Mouse (Mus musculus): ENCODE data around the gene Tfcp2. TPM values are rescaled to one million over a fixed set of nuclear protein-coding genes. Genes with fewer than 3 reads are reported as not detected.
"Not testable (repeated sequence)": the region's sequence is repeated elsewhere in the genome, so short reads cannot be mapped to it uniquely, and the experiment has no call there.

The Tfcp2 gene
- total and polyA plus RNA-seq, 3 experiments, result 20.4 to 21.5 TPM; not detected in 1

DNA sequence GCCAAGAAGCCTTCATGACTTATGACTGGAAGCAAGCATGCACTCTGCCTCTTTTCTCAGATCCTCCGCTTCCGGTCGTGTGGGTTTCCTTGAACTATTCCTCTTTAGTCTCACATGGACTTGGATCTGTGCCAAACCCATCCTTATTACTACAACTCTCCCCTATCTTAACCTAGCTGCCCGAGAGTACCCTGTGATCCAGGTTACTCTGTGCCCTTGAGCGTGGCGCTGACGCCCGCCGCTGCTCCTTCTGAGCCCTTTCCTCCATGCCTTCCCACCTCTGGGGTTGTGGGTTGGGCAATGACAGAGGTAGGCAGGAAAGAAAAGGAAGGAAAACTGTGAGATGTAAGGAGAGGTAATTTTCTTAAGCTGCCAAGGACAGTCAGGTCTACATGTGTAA is 59.8 kb downstream of the Tfcp2 start:
- TF ChIP-seq GATA1 (IDR thresholded peaks at IDR 0.05; ENCODE audit: low read depth, low read length), result no peak
- TF ChIP-seq SMC3 (IDR thresholded peaks at IDR 0.05; ENCODE audit: low read depth, low read length), result no peak
- Histone ChIP-seq H3K27me3 (ENCODE audit: control insufficient read depth in 1 of 2, insufficient read depth in 2 of 2, low read length in 2 of 2) (no peaks in the 10 kb centered on the region), H3K27ac (ENCODE audit: control insufficient read depth, low read depth, low read length) (no peak overlapping the region), H3K79me2 (ENCODE audit: control insufficient read depth, insufficient read depth, low read length, poor library complexity) (peaks cover 8% of the 10 kb centered on the region), H3K9me3 (replicated peaks; ENCODE audit: insufficient read depth, low read length) (no peaks in the 10 kb centered on the region), H3K36me3 (ENCODE audit: control insufficient read depth in 1 of 2, insufficient read depth in 2 of 2, low read length in 2 of 2) (peaks cover 0 to 14% of the 10 kb centered on the region in 2 experiments; a peak in 2 of 4 replicates), H3K9ac (ENCODE audit: control insufficient read depth, low read depth, low read length, poor library complexity, severe bottlenecking) (no peak overlapping the region), H3K4me3 (ENCODE audit: control insufficient read depth in 1 of 2, insufficient read depth in 1 of 2, low read depth in 2 of 2, low read length in 2 of 2) (no peak overlapping the region), H3K4me1 (ENCODE audit: control insufficient read depth in 1 of 2, insufficient read depth in 2 of 2, low read length in 2 of 2) (peaks cover 0 to 17% of the 10 kb centered on the region in 2 experiments; a peak in 2 of 4 replicates)
- no peak for DNase-seq (ENCODE audit: low read depth, low spot score)

DNA sequence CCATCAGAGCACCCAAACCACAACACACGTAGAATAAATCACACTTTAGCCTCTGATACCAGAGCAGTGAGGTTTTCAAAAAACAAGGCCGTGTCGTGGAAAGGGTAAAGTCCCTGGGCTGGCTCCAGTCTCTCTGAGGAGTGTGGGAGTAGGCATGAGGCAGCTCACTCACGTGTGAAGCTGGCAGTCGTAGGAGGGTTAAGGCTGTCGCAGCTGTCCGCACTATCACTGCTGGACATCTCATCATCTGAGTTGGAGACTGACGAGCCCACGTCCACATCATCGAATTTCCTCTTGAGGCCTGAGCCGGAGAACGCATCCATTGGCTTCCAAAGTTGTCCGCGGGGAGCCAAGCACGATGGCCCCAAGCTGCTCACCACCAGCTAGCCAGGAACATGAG is 62.5 kb downstream of the Tfcp2 start:
- TF ChIP-seq NELFE (IDR thresholded peaks at IDR 0.05; ENCODE audit: low read depth, low read length) (no peak), CHD1 (IDR thresholded peaks at IDR 0.05; ENCODE audit: low read depth, low read length) (no peak), UBTF (IDR thresholded peaks at IDR 0.05; ENCODE audit: borderline replicate concordance, insufficient read depth, low read depth, low read length) (no peak), RCOR1 (IDR thresholded peaks at IDR 0.05; ENCODE audit: low read depth, low read length) (no peak), MAX (IDR thresholded peaks at IDR 0.05; ENCODE audit: low read length) (no peak), JUND (IDR thresholded peaks at IDR 0.05; ENCODE audit: low read depth, low read length) (no peak), POLR2AphosphoS5 (IDR thresholded peaks at IDR 0.05; ENCODE audit: borderline replicate concordance, low read depth, low read length) (no peak), GABPA (IDR thresholded peaks at IDR 0.05; ENCODE audit: low read depth, low read length) (no peak), BHLHE40 (IDR thresholded peaks at IDR 0.05; ENCODE audit: borderline replicate concordance, low read depth, low read length) (no peak), E2F4 (IDR thresholded peaks at IDR 0.05; ENCODE audit: borderline replicate concordance, low read depth, low read length) (no peak), ZMIZ1 (IDR thresholded peaks at IDR 0.05; ENCODE audit: low read depth, low read length) (no peak), USF1 (IDR thresholded peaks at IDR 0.05; ENCODE audit: low read depth, low read length) (no peak), ZKSCAN1 (IDR thresholded peaks at IDR 0.05; ENCODE audit: low read depth, low read length) (no peak), POLR2AphosphoS2 (IDR thresholded peaks at IDR 0.05; ENCODE audit: low read length) (no peak), NRF1 (IDR thresholded peaks at IDR 0.05; ENCODE audit: insufficient read depth, low read depth, low read length, poor library complexity, severe bottlenecking) (no peak), CHD2 (IDR thresholded peaks at IDR 0.05; ENCODE audit: low read length) (no peak), TBP (IDR thresholded peaks at IDR 0.05; ENCODE audit: low read depth, low read length) (no peak), USF2 (IDR thresholded peaks at IDR 0.05; ENCODE audit: borderline replicate concordance in 1 of 2, insufficient read depth in 1 of 2, low read depth in 1 of 2, low read length in 2 of 2) (no peak), EP300 (IDR thresholded peaks at IDR 0.05; ENCODE audit: low read depth in 1 of 2, low read length in 2 of 2) (no peak), MEF2A (IDR thresholded peaks at IDR 0.05; ENCODE audit: extremely low read depth, insufficient replicate concordance, low read depth, low read length, poor library complexity, severe bottlenecking) (no peak)
- no peaks in the 10 kb centered on the region for H3K27me3 ChIP-seq (ENCODE audit: control insufficient read depth in 1 of 2, insufficient read depth in 2 of 2, low read length in 2 of 2)
- no peak overlapping the region for H3K27ac ChIP-seq (ENCODE audit: control insufficient read depth, low read depth, low read length)
- peaks cover 0 to 10% of the 10 kb centered on the region in 2 experiments; a peak in 2 of 4 replicates for H3K4me1 ChIP-seq (ENCODE audit: control insufficient read depth in 1 of 2, insufficient read depth in 2 of 2, low read length in 2 of 2)
- no peak overlapping the region for H3K4me3 ChIP-seq (ENCODE audit: control insufficient read depth in 1 of 2, insufficient read depth in 1 of 2, low read depth in 2 of 2, low read length in 2 of 2)
- no peak for DNase-seq (ENCODE audit: low read depth, low spot score)
- H3K9me3 ChIP-seq (replicated peaks; ENCODE audit: insufficient read depth, low read length), result no peaks in the 10 kb centered on the region
- H3K36me3 ChIP-seq (ENCODE audit: control insufficient read depth in 1 of 2, insufficient read depth in 2 of 2, low read length in 2 of 2), result peaks cover 2 to 11% of the 10 kb centered on the region in 2 experiments; a peak in 3 of 4 replicates
- no peak overlapping the region for H3K9ac ChIP-seq (ENCODE audit: control insufficient read depth, low read depth, low read length, poor library complexity, severe bottlenecking)
- peaks cover 2% of the 10 kb centered on the region for H3K79me2 ChIP-seq (ENCODE audit: control insufficient read depth, insufficient read depth, low read length, poor library complexity)

DNA sequence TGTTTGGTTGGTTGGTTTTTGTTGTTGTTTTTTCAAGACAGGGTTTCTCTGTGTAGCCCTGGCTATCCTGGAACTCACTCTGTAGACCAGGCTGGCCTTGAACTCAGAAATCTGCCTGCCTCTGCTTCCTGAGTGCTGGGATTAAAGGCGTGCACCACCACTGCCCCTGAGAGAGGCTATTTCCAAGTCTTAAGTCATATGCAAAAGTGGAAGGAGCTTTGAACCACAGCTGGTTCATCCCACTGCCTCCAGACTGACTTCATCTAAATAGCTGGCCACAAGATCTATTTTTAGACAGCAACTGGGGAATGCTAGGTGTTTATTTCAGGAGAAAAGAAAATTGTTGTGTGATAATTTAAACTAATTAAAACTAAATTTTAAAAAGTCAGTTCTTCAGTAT is 63.5 kb downstream of the Tfcp2 start:
- H3K79me2 ChIP-seq (ENCODE audit: control insufficient read depth, insufficient read depth, low read length, poor library complexity); H3K9me3 ChIP-seq (replicated peaks; ENCODE audit: insufficient read depth, low read length); H3K27me3 ChIP-seq (ENCODE audit: control insufficient read depth in 1 of 2, insufficient read depth in 2 of 2, low read length in 2 of 2); H3K36me3 ChIP-seq (ENCODE audit: control insufficient read depth in 1 of 2, insufficient read depth in 2 of 2, low read length in 2 of 2); H3K4me1 ChIP-seq (ENCODE audit: control insufficient read depth in 1 of 2, insufficient read depth in 2 of 2, low read length in 2 of 2); H3K4me3 ChIP-seq (ENCODE audit: control insufficient read depth in 1 of 2, insufficient read depth in 1 of 2, low read depth in 2 of 2, low read length in 2 of 2); H3K27ac ChIP-seq (ENCODE audit: control insufficient read depth, low read depth, low read length); DNase-seq (ENCODE audit: low read depth, low spot score); H3K9ac ChIP-seq (ENCODE audit: control insufficient read depth, low read depth, low read length, poor library complexity, severe bottlenecking): not testable (repeated sequence)
